In the genomic region with DNA sequence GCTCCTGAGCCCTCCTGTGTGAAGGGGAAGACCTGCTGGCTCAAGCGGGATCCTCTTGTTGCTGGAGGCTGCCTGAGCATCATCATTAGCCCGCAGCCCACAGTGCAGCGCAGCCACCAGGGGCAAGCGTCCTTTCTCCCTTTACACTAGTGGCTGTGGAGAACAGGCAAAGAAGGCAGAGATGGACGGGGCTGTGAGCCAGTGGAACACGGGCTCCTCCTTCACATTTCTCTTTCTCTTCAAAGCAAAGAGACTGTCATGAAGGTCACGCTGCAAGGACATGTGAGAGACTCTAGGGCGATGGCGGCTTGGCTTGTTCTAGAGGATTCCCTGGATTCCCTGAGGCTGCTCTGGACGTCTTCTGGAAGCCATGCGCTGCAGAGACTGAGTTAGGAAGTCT, we compare ENCODE assay signal across 22 mouse cellular contexts. TPM values are rescaled to one million over a fixed set of nuclear protein-coding genes. Genes with fewer than 3 reads are reported as not detected.
DNase-seq lines count a peak whose midpoint lies in the region; ATAC-seq lines count a peak whose summit lies in the region.
"Had no signal": no experiment of that assay in that cellular context is flagged by ENCODE, and none has a peak within 500 bp of the region (broad histone marks: within the 10 kb centered on the region; RNA-seq: fewer than 3 reads in every experiment).

No protein-coding gene starts in this region.

- peaks cover 14 to 26% of the 10 kb centered on the region in 2 experiments for H3K4me1 ChIP-seq in heart, embryonic 14.5 days (ENCODE audit: control insufficient read depth in 2 of 2, insufficient read depth in 2 of 2, low read length in 2 of 2)
- H3K4me1 ChIP-seq: intestine, embryonic 15.5 days had no signal

- WGBS in heart, embryonic 14.5 days: 78% methylated on average over 11 of the region's 11 CpGs

- no peak for ATAC-seq in heart, embryonic 14.5 days (ENCODE audit: insufficient number of reproducible peaks, insufficient read depth, low FRiP score, low read depth)
- ATAC-seq: forebrain, embryonic 14.5 days; intestine, embryonic 15.5 days; Patski had no signal

- H3K9ac ChIP-seq in heart, embryonic 14.5 days (ENCODE audit: low read length): no peak overlapping the region
- H3K9ac ChIP-seq: embryonic facial prominence, embryonic 15.5 days; heart, embryonic 13.5 days; hindbrain, embryonic 14.5 days; intestine, embryonic 15.5 days had no signal

- H3K4me2 ChIP-seq in heart, embryonic 14.5 days (ENCODE audit: low read length): no peak overlapping the region
- H3K4me2 ChIP-seq: embryonic facial prominence, embryonic 15.5 days; heart, embryonic 13.5 days; hindbrain, embryonic 14.5 days; intestine, embryonic 15.5 days had no signal

- H3K36me3 ChIP-seq in heart, embryonic 14.5 days (ENCODE audit: control insufficient read depth, insufficient read depth, low read length): peaks cover 65% of the 10 kb centered on the region

- intact Hi-C loops in heart, postnatal 10 days (cut with DNase I): no loop called here

- no peaks in the 10 kb centered on the region for H3K9me3 ChIP-seq in heart, embryonic 14.5 days (ENCODE audit: control insufficient read depth, low read length)
- H3K9me3 ChIP-seq: embryonic facial prominence, embryonic 15.5 days; forebrain, embryonic 10.5 days; heart, embryonic 13.5 days; hindbrain, embryonic 10.5 days; intestine, embryonic 15.5 days had no signal

- no peak overlapping the region for H3K4me3 ChIP-seq in heart, embryonic 14.5 days (ENCODE audit: control insufficient read depth in 1 of 2, insufficient read depth in 1 of 2, low read depth in 1 of 2, low read length in 2 of 2)
- H3K4me3 ChIP-seq: embryonic facial prominence, embryonic 15.5 days; erythroblast, embryonic 14.5 days; forebrain, embryonic 10.5 days; gastrocnemius, adult 2 months; heart, embryonic 13.5 days; hindbrain, embryonic 10.5 days; intestine, embryonic 15.5 days had no signal

- H3K27me3 ChIP-seq in heart, embryonic 14.5 days (ENCODE audit: control insufficient read depth, insufficient read depth, low read length): no peaks in the 10 kb centered on the region
- H3K27me3 ChIP-seq: CH12.LX; embryonic facial prominence, embryonic 15.5 days; heart, embryonic 13.5 days; intestine, embryonic 15.5 days; Patski had no signal

- DNase-seq in heart, postnatal 10 days: no peak
- DNase-seq in adrenal gland, adult 2 months: peak; percentile 83
- DNase-seq in adrenal gland, postnatal 14 days: peak; percentile 83
- DNase-seq in spleen, postnatal 14 days (ENCODE audit: low spot score in 2 of 2): no peak
- no peak for DNase-seq in retina, embryonic 14.5 days (ENCODE audit: low spot score)
- DNase-seq: cerebellum, adult 8-10 months; cerebellum, postnatal 14 days; embryo, embryonic 11 days; gastrocnemius, adult 2 months; gastrocnemius, postnatal 25 days; heart, postnatal 14 days had no signal

- peak overlapping the region; percentile 14 to 16; a peak in 1 of 4 replicates for H3K27ac ChIP-seq in heart, embryonic 14.5 days (replicated peaks in 1 of 2; ENCODE audit: control insufficient read depth in 1 of 2, insufficient read depth in 1 of 2, low read depth in 2 of 2, low read length in 2 of 2)
- H3K27ac ChIP-seq: embryonic facial prominence, embryonic 15.5 days; forebrain, embryonic 10.5 days; gastrocnemius, adult 2 months; heart, embryonic 13.5 days; hindbrain, embryonic 10.5 days; hindbrain, embryonic 14.5 days; intestine, embryonic 15.5 days had no signal

RNA-seq across cellular contexts. Expression of gene Cmtr1, which starts 19.4 kb away (rescaled TPM):
- polyA plus RNA-seq in heart, embryonic 14.5 days (2014; fragmentation: Nextera tagmentation; extraction: Ambion mirVana): 81.3 and 88.1 TPM in 2 replicates
- 10 to 100 TPM; 59.5 to 63.4 TPM for total RNA-seq in heart, postnatal 10 days (2021)
- 10 to 100 TPM; 82.5 to 89.1 TPM for total RNA-seq in adrenal gland, adult 2 months (2021)
- polyA plus RNA-seq in adrenal gland, adult 2 months (2012; rRNA removed): 18.5 and 24.8 TPM in 2 replicates
- 70.7 and 71.6 TPM in 2 replicates for total RNA-seq in adrenal gland, postnatal 14 days (2021)

RNA-seq across cellular contexts. Expression of gene Gm28043, which starts 26.3 kb away (rescaled TPM):
- polyA plus RNA-seq in heart, embryonic 14.5 days (2014; fragmentation: Nextera tagmentation; extraction: Ambion mirVana): 2.1 and 3.3 TPM in 2 replicates
- 1 to 10 TPM; 1.4 to 2.0 TPM for total RNA-seq in heart, postnatal 10 days (2021)
- total RNA-seq in adrenal gland, adult 2 months (2021): 1 to 10 TPM; 1.8 to 2.4 TPM
- 0.16 and 0.26 TPM in 2 replicates for polyA plus RNA-seq in adrenal gland, adult 2 months (2012; rRNA removed)
- total RNA-seq in adrenal gland, postnatal 14 days (2021): 3.2 and 3.3 TPM in 2 replicates

RNA-seq across cellular contexts. Expression of gene Rnf8, which starts 26.4 kb away (rescaled TPM):
- polyA plus RNA-seq in heart, embryonic 14.5 days (2014; fragmentation: Nextera tagmentation; extraction: Ambion mirVana): 49.4 and 51.1 TPM in 2 replicates
- total RNA-seq in heart, postnatal 10 days (2021): 10 to 100 TPM; 25.2 to 26.1 TPM
- total RNA-seq in adrenal gland, adult 2 months (2021): 10 to 100 TPM; 31.2 to 54.3 TPM
- polyA plus RNA-seq in adrenal gland, adult 2 months (2012; rRNA removed): 22.7 and 35.0 TPM in 2 replicates
- total RNA-seq in adrenal gland, postnatal 14 days (2021): 41.5 and 45.4 TPM in 2 replicates

Comparison
In these comparisons a context has a peak if more than half of its experiments do, and no peak if none do; other contexts are left out.
1. DNase-seq: peak in adrenal gland, adult 2 months (single experiment) and adrenal gland, postnatal 14 days (single experiment); none in heart, postnatal 10 days (0 of 2), spleen, postnatal 14 days (0 of 2) and retina, embryonic 14.5 days (single experiment).